Mouse (Mus musculus) MEL (cell line): ENCODE results near the gene Etnk2. TPM values are rescaled to one million over a fixed set of nuclear protein-coding genes. Genes with fewer than 3 reads are reported as not detected.

ENCODE experiments used
- DNase-seq: peaks from one replicate; pipeline ENCODE4 v3.0.0; 2011; ENCODE audit warnings: low read depth, low spot score
- H3K27ac ChIP-seq: 2 replicates; pipeline ENCODE4 v1.5.1; 2012; ENCODE audit warnings: low read depth, mild to moderate bottlenecking, control low read depth, low read length, moderate library complexity; ENCODE audit not compliant: control insufficient read depth
- H3K27me3 ChIP-seq, 2 experiments: fragments of 150-350 bp in 1 of 2; sonication (generic) in 1 of 2; 2 replicates each; pipeline ENCODE4 v1.6.1; 2012; ENCODE audit warnings: low read length in 2 of 2, mild to moderate bottlenecking in 2 of 2, improper control_type of control experiment in 1 of 2, moderate library complexity in 1 of 2; ENCODE audit not compliant: insufficient read depth in 2 of 2, control insufficient read depth in 1 of 2
- H3K36me3 ChIP-seq, 2 experiments: 2 replicates each; pipeline ENCODE4 v1.6.1; 2012 to 2014; ENCODE audit warnings: low read length in 2 of 2, improper control_type of control experiment in 1 of 2, inconsistent platforms in 1 of 2, mild to moderate bottlenecking in 1 of 2; ENCODE audit not compliant: insufficient read depth in 2 of 2, control insufficient read depth in 1 of 2
- H3K4me1 ChIP-seq, 2 experiments: fragments of 150-350 bp in 1 of 2; sonication (generic) in 1 of 2; 2 replicates each; pipeline ENCODE4 v1.6.1; 2012; ENCODE audit warnings: low read length in 2 of 2, improper control_type of control experiment in 1 of 2, mild to moderate bottlenecking in 1 of 2; ENCODE audit not compliant: insufficient read depth in 2 of 2, control insufficient read depth in 1 of 2
- H3K4me3 ChIP-seq, 2 experiments: fragments of 150-350 bp in 1 of 2; sonication (generic) in 1 of 2; 2 replicates each; pipeline ENCODE4 v1.5.1; 2012; ENCODE audit warnings: low read depth in 2 of 2, low read length in 2 of 2, mild to moderate bottlenecking in 2 of 2, moderate library complexity in 2 of 2, control low read depth in 1 of 2, improper control_type of control experiment in 1 of 2; ENCODE audit not compliant: control insufficient read depth in 1 of 2, insufficient read depth in 1 of 2
- H3K79me2 ChIP-seq: 2 replicates; pipeline ENCODE4 v1.6.1; 2012; ENCODE audit warnings: mild to moderate bottlenecking, low read length, moderate library complexity; ENCODE audit not compliant: control insufficient read depth, poor library complexity, insufficient read depth
- H3K9ac ChIP-seq: 2 replicates; pipeline ENCODE4 v1.6.1; 2012; ENCODE audit warnings: low read depth, mild to moderate bottlenecking, control low read depth, low read length, moderate library complexity; ENCODE audit not compliant: control insufficient read depth, poor library complexity, severe bottlenecking
- H3K9me3 ChIP-seq: fragments of 150-350 bp; sonication (generic); replicated peaks from 2 replicates; pipeline ENCODE4 v1.6.1; 2012; ENCODE audit warnings: mild to moderate bottlenecking, low read length, improper control_type of control experiment, moderate library complexity; ENCODE audit not compliant: insufficient read depth
- BHLHE40 ChIP-seq: IDR thresholded peaks from 2 replicates; pipeline ENCODE4 v1.6.1; 2012; ENCODE audit warnings: low read depth, mild to moderate bottlenecking, inconsistent platforms, low read length, improper control_type of control experiment, borderline replicate concordance
- EP300 ChIP-seq, 2 experiments: IDR thresholded peaks; 2 replicates each; pipeline ENCODE4 v1.6.1; 2011; ENCODE audit warnings: improper control_type of control experiment in 2 of 2, low read length in 2 of 2, low read depth in 1 of 2, mild to moderate bottlenecking in 1 of 2
- ETS1 ChIP-seq: IDR thresholded peaks from 2 replicates; pipeline ENCODE4 v1.6.1; 2012; ENCODE audit warnings: low read depth, mild to moderate bottlenecking, inconsistent platforms, low read length, improper control_type of control experiment, moderate library complexity
- GABPA ChIP-seq: IDR thresholded peaks from 2 replicates; pipeline ENCODE4 v1.6.1; 2012; ENCODE audit warnings: low read depth, mild to moderate bottlenecking, inconsistent platforms, low read length, improper control_type of control experiment, moderate library complexity
- GATA1 ChIP-seq: IDR thresholded peaks from 2 replicates; pipeline ENCODE4 v1.6.1; 2011; ENCODE audit warnings: low read depth, low read length, improper control_type of control experiment
- JUND ChIP-seq: IDR thresholded peaks from 2 replicates; pipeline ENCODE4 v1.6.1; 2011; ENCODE audit warnings: low read depth, mild to moderate bottlenecking, improper control_type of control experiment, low read length
- KAT2A ChIP-seq: conservative IDR thresholded peaks from 2 replicates; pipeline ENCODE4 v1.6.1; 2012; ENCODE audit warnings: low read depth, low read length, improper control_type of control experiment, inconsistent platforms
- MAFK ChIP-seq: IDR thresholded peaks from 2 replicates; pipeline ENCODE4 v1.6.1; 2011; ENCODE audit warnings: low read depth, mild to moderate bottlenecking, low read length, improper control_type of control experiment, borderline replicate concordance
- MEF2A ChIP-seq: IDR thresholded peaks from 2 replicates; pipeline ENCODE4 v1.6.1; 2014; ENCODE audit warnings: low read depth, mild to moderate bottlenecking, inconsistent platforms, low read length, improper control_type of control experiment; ENCODE audit not compliant: poor library complexity, insufficient replicate concordance, severe bottlenecking; ENCODE audit errors: extremely low read depth
- NELFE ChIP-seq: IDR thresholded peaks from 2 replicates; pipeline ENCODE4 v1.6.1; 2011; ENCODE audit warnings: low read depth, low read length, improper control_type of control experiment
- NRF1 ChIP-seq: IDR thresholded peaks from 2 replicates; pipeline ENCODE4 v1.6.1; 2014; ENCODE audit warnings: low read depth, mild to moderate bottlenecking, inconsistent platforms, low read length, improper control_type of control experiment, moderate library complexity; ENCODE audit not compliant: poor library complexity, insufficient read depth, severe bottlenecking
- POLR2A ChIP-seq, 2 experiments: IDR thresholded peaks; 2 replicates each; pipeline ENCODE4 v1.6.1; 2011 to 2012; ENCODE audit warnings: low read length in 2 of 2, mild to moderate bottlenecking in 2 of 2, control low read depth in 1 of 2, improper control_type of control experiment in 1 of 2, low read depth in 1 of 2, moderate library complexity in 1 of 2; ENCODE audit not compliant: control insufficient read depth in 1 of 2, insufficient read depth in 1 of 2, poor library complexity in 1 of 2
- POLR2AphosphoS2 ChIP-seq: IDR thresholded peaks from 2 replicates; pipeline ENCODE4 v1.6.1; 2011; ENCODE audit warnings: low read length, improper control_type of control experiment
- SIN3A ChIP-seq: IDR thresholded peaks from 2 replicates; pipeline ENCODE4 v1.6.1; 2012; ENCODE audit warnings: low read length, improper control_type of control experiment, inconsistent platforms
- TAL1 ChIP-seq: IDR thresholded peaks from 2 replicates; pipeline ENCODE4 v1.6.1; 2012; ENCODE audit warnings: mild to moderate bottlenecking, inconsistent platforms, low read length, moderate library complexity, mixed read lengths
- TBP ChIP-seq: IDR thresholded peaks from 2 replicates; pipeline ENCODE4 v1.8.0; 2011; ENCODE audit warnings: low read depth, low read length, improper control_type of control experiment
- TCF12 ChIP-seq: IDR thresholded peaks from 2 replicates; pipeline ENCODE4 v1.6.1; 2014; ENCODE audit warnings: low read depth, mild to moderate bottlenecking, inconsistent platforms, low read length, improper control_type of control experiment, moderate library complexity
- USF2 ChIP-seq, 2 experiments: IDR thresholded peaks; 2 replicates each; pipeline ENCODE4 v1.6.1; 2011 to 2012; ENCODE audit warnings: improper control_type of control experiment in 2 of 2, low read length in 2 of 2, borderline replicate concordance in 1 of 2, inconsistent platforms in 1 of 2, low read depth in 1 of 2, mild to moderate bottlenecking in 1 of 2; ENCODE audit not compliant: insufficient read depth in 1 of 2
- ZKSCAN1 ChIP-seq: IDR thresholded peaks from 2 replicates; pipeline ENCODE4 v1.6.1; 2012; ENCODE audit warnings: low read depth, mild to moderate bottlenecking, inconsistent platforms, low read length, improper control_type of control experiment, moderate library complexity
- polyA plus RNA-seq, 2 experiments: library from polyadenylated mRNA; stranded (reverse) in 1 of 2; unstranded in 1 of 2; fragments of >175 nt in 1 of 2; fragments of >200 nt in 1 of 2; gene quantifications; 2 replicates each; pipeline versions ENCODE4 v1.2.1 to v1.2.4; 2012; ENCODE audit warnings: low replicate concordance in 2 of 2, low read depth in 1 of 2; ENCODE audit not compliant: insufficient read length in 2 of 2, insufficient read depth in 1 of 2, missing spikeins in 1 of 2
- total RNA-seq: library from RNA; depleted of rRNA; stranded (reverse); fragments of 300-350 nt; gene quantifications from 2 replicates; pipeline ENCODE4 v1.2.3, GENCODE M21; 2012

Gene Etnk2
- total and polyA plus RNA-seq, 3 experiments: 0.06 to 0.08 TPM; not detected in 1

DNA sequence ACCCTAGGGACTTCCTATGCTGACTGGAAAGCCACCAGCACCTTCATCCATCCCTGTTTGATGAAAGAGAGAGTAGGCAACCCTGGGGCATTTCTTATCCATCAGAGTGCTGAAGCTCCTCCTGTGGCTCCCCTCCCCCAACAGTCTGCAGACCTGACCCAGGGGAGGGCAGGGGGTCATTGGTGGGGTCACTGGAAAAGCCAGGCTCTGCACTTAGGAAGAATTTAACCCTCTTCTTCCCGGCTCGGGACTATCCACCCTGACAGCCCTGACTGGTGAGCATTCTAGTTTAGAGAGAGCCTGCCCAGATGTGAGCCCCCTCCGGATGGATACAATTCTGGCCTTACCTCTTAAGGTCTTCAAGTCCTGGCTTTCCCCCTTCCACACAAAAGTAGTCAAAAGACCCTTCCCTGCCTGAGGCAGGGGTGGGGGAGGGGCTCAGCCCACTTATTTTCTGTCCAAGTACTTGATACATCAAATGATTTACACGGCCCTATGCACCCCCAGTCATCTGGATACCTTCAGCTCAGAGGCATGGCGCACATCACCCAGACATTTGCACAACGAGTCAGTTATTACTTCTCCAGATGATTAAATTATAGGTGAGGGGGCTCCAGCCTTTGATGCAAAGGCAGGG lies 45.6 kb downstream of the Etnk2 start:
- TF ChIP-seq GATA1 (no peak), NRF1 (no peak), MAFK (no peak), TCF12 (no peak), KAT2A (no peak), GABPA (no peak), USF2 (IDR thresholded peaks at IDR 0.05; ENCODE audit: borderline replicate concordance in 1 of 2, insufficient read depth in 1 of 2, low read depth in 1 of 2, low read length in 2 of 2) (no peak), POLR2A (IDR thresholded peaks at IDR 0.05; ENCODE audit: control insufficient read depth in 1 of 2, insufficient read depth in 1 of 2, low read depth in 1 of 2, low read length in 2 of 2, poor library complexity in 1 of 2) (no peak), ZKSCAN1 (no peak), TAL1 (no peak)
- H3K9ac ChIP-seq: no peak overlapping the region
- H3K27me3 ChIP-seq: no peaks in the 10 kb centered on the region; a peak in 2 of 4 replicates
- no peaks in the 10 kb centered on the region for H3K9me3 ChIP-seq
- H3K79me2 ChIP-seq: no peaks in the 10 kb centered on the region
- no peaks in the 10 kb centered on the region for H3K4me1 ChIP-seq
- H3K36me3 ChIP-seq: no peaks in the 10 kb centered on the region
- DNase-seq: no peak
- no peak overlapping the region for H3K27ac ChIP-seq
- no peak overlapping the region for H3K4me3 ChIP-seq

DNA sequence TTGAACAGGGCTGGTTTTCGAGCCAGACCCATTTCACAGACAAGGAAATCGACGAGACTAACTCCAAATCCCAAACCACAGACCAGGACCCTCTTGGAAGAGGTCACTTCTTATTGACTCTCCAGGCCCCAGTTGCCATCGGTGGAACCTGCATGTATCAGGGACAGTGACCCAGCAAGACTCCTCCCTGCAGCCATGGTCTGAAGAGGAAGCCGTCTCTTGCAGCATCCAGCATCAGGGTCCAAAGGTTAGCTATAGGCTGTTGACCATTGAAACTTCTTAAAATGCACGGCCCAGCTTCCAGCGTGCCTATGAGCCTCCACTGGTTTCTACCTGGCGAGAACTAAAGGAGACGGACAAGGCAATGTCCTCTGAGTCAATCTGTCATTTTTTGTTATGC lies 46.4 kb downstream of the Etnk2 start:
- H3K79me2 ChIP-seq: no peaks in the 10 kb centered on the region
- H3K4me1 ChIP-seq: no peaks in the 10 kb centered on the region
- H3K9me3 ChIP-seq: no peaks in the 10 kb centered on the region
- H3K4me3 ChIP-seq: no peak overlapping the region
- DNase-seq: no peak
- no peaks in the 10 kb centered on the region for H3K36me3 ChIP-seq
- H3K27me3 ChIP-seq: no peaks in the 10 kb centered on the region; a peak in 2 of 4 replicates
- H3K9ac ChIP-seq: no peak overlapping the region
- H3K27ac ChIP-seq: no peak overlapping the region
- TF ChIP-seq POLR2AphosphoS2: no peak
- no peak for TF ChIP-seq GATA1
- TF ChIP-seq BHLHE40: no peak
- TF ChIP-seq SIN3A: no peak
- TF ChIP-seq ETS1: no peak
- TF ChIP-seq EP300 (IDR thresholded peaks at IDR 0.05; ENCODE audit: low read depth in 1 of 2, low read length in 2 of 2): no peak
- TF ChIP-seq JUND: no peak
- no peak for TF ChIP-seq MEF2A
- no peak for TF ChIP-seq MAFK
- TF ChIP-seq NELFE: no peak
- no peak for TF ChIP-seq TBP
